Mouse (Mus musculus) layer of hippocampus, postnatal 14 days (tissue): ENCODE data around the gene Akt2. TPM values are rescaled to one million over a fixed set of nuclear protein-coding genes. Genes with fewer than 3 reads are reported as not detected.

Source experiments
- total RNA-seq, 2 experiments: library from RNA; stranded (reverse); gene quantifications; 2 replicates each; pipeline ENCODE4 v1.2.3; 2021

The Akt2 gene
- total RNA-seq, 2 experiments from 2014 or later = 93.7 to 103 TPM

Other genes with a start within 250 kb of the Akt2 start
- 10 to 100 TPM; 24.7 to 26.2 TPM for gene Shkbp1, start 235.5 kb upstream of the Akt2 start, total RNA-seq
- not detected for gene Gm20479, start 234.1 kb upstream of the Akt2 start, total RNA-seq
- 100 to 1,000 TPM; 108 to 123 TPM for gene Sptbn4, start 143.9 kb upstream of the Akt2 start, total RNA-seq
- 10 to 100 TPM; 15.6 to 15.8 TPM for gene Blvrb, start 143.6 kb upstream of the Akt2 start, total RNA-seq
- gene Sertad3, start 117.8 kb upstream of the Akt2 start, total RNA-seq = 1 to 10 TPM; 3.7 to 4.4 TPM
- gene Sertad1, start 104.6 kb upstream of the Akt2 start, total RNA-seq = 1 to 10 TPM; 6.1 to 6.9 TPM
- under 1 TPM; 0.65 to 0.98 TPM for gene Prx, start 92.2 kb upstream of the Akt2 start, total RNA-seq
- gene Hipk4, start 68.3 kb upstream of the Akt2 start, total RNA-seq = under 1 TPM in 1 of 2 experiments, not detected in 1; 0.35 TPM
- 100 to 1,000 TPM; 585 to 592 TPM for gene Pld3, start 38.3 kb upstream of the Akt2 start, total RNA-seq
- gene 2310022A10Rik, start 38.3 kb upstream of the Akt2 start, total RNA-seq = 10 to 100 TPM; 20.8 to 21.4 TPM
- 10 to 100 TPM; 81.8 to 84.7 TPM for gene Ttc9b, start 62.4 kb downstream of the Akt2 start, total RNA-seq
- 100 to 1,000 TPM; 197 TPM for gene Map3k10, start 83.0 kb downstream of the Akt2 start, total RNA-seq
- 10 to 100 TPM in 1 of 2 experiments, 1 to 10 TPM in 1; 7.3 to 10.3 TPM for gene Zfp607b, start 97.8 kb downstream of the Akt2 start, total RNA-seq
- 10 to 100 TPM; 32.5 to 37.0 TPM for gene Zfp60, start 139.8 kb downstream of the Akt2 start, total RNA-seq
- 1 to 10 TPM; 7.2 to 9.0 TPM for gene Zfp626, start 215.6 kb downstream of the Akt2 start, total RNA-seq
- gene Zfp59, start 247.1 kb downstream of the Akt2 start, total RNA-seq = 1 to 10 TPM; 3.7 to 4.1 TPM